Mouse (Mus musculus) heart, postnatal 0 days (tissue): ENCODE data around the gene Pak6.

Source experiments
- CTCF ChIP-seq: IDR thresholded peaks from 2 replicates; pipeline ENCODE4 v1.5.1; 2016; ENCODE audit warnings: antibody characterized with exemption, control low read depth, low read depth
- EP300 ChIP-seq: IDR thresholded peaks from 2 replicates; pipeline ENCODE4 v1.6.1; 2016; ENCODE audit warnings: antibody characterized with exemption, low read depth

DNA sequence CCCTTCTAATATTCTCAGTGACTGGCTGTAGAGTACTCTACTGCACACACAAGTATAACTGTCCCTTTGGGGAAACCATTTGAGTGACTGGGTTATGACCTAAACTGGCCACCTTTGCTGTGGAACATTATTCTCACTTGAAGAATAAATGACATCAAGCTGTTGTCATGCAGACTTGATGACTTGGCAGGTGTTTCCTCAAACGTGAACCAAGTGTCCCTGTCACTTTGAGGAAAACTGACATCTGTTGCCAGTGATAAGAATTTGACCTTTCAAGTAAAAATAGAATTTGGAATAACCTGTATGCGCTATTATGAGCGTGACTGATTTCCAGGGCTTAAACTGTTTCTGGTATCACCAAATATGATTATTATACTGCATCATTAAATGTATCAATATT, 77.2 kb downstream of the Pak6 start:
- TF ChIP-seq CTCF (no peak), EP300 (no peak)
